Mouse (Mus musculus) retina, postnatal 1 day (tissue): Measurements from ENCODE around the gene D17Wsu92e.
A peak's percentile ranks its signal among the peaks of the same experiment; 100 is the strongest.

Experiments
- DNase-seq: peaks from one replicate; pipeline ENCODE4 v3.0.0-alpha.2; 2012

The D17Wsu92e gene

GRCm38 (mm10) chr17:27821407-27822338, 1.2 kb upstream of the D17Wsu92e start:
- no peak for DNase-seq

DNA sequence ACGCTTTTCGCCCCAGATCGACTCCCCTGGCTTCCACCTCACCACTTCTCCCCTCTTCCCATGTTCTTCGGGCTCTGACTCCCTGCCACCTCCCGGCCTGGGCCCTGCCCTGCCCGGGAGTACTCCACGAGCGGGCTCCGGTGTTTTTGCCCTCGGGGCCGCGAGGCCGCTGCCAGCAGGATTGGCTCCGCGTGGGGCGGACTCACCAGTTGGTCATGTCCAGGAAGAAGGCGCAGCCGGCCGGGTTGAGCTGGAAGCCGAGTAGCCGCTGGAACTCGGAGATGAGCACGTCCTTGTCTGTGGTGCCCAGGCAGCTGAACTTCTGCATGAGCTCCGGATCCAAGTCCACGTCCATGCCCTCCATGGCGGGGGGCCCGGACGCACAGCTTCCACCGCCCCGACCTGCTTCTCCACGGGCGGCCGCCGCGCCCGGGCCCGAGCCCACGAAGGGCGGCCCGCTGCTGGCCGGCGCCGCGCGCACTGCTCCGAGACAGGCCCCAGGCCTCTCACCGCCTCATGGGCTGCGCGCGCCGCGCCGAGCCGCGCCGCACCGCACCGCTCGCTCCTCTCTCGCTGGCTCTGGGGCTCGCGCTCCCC, 379 bp downstream of the D17Wsu92e start:
- DNase-seq: no peak

- peak; percentile 18 for DNase-seq
These were observed 902 bp downstream of the D17Wsu92e start for GRCm38 (mm10) chr17:27819521-27819970.

DNA sequence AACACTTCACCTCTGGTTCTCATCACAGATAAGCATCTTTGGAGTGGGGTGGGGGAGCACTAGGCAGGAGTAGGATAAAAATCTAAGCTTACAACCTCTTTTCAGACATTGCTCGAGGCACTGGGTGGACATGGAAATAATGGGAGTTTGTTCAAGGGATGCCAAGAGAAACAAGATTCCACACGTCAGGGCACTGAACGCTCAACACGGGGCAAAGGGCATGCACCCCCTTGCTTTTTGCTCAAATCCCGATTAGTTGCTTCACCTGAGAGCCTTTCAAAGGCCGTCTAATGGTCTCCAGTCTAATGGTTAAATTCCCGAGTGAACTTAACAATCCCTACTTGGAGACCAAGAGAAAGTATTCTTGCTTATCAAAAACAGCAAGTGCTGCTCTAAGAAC, 1.4 kb downstream of the D17Wsu92e start:
- no peak for DNase-seq

GRCm38 (mm10) chr17:27814606-27815005, 5.8 kb downstream of the D17Wsu92e start:
- no peak for DNase-seq

DNA sequence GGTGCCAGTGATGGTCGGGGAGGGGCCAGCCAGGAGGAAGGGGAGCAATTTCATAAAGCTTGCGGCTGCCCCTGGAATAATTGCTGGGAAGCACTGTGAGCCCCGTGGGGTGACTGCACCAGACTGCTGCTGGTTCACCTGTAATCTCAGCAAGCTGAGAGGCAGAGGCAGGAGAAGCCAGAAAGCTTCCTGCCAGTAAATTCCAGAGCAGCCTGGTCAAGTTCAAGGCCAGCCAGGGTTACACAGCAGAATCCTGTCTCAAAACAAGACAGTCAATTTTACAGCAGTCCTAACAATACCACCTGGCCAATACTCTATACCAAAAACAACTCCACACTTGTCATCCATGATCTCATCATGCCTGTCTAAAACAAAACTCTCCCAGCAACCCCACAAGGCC, 8.5 kb downstream of the D17Wsu92e start:
- DNase-seq: no peak

DNA sequence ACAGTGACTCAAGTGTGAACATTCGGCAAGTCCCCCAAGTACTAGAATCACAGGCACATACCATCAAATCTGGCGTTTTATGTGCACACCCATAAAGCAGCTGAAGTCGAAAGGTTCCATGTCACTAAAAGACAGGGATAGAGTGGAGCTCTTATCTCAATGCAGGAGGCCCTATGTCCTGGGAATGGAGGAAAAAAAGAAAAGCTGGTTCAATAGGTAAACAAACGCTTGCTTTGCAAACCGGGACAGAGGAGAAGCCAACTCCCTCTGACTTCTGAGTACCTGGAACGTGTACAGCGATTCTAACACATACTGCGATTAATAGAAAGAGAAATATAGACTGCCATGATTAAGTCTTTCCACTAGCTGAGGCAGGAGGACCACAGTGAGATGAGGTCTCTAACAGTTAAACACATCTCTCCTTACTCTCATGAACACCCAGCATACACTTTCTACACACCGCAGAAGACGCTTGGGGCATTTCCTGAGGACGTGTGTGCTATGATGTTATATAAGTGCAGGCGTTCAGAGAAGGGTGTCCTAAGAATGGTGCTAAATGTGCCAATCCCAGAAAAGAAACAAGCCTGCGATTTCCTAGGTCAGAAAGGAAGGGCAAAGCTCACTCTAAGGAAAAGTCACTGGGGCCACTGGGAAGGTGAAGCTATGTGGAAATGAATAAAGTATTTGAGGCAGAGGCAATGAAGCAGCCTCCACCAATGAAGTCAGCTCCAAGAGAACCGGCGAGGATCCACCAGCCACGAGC, 9.7 kb downstream of the D17Wsu92e start:
- DNase-seq: no peak

GRCm38 (mm10) chr17:27807542-27808078, 12.8 kb downstream of the D17Wsu92e start:
- DNase-seq: no peak

- DNase-seq: no peak
These were observed 15.4 kb downstream of the D17Wsu92e start for GRCm38 (mm10) chr17:27804803-27805770.

GRCm38 (mm10) chr17:27804156-27804690, 16.2 kb downstream of the D17Wsu92e start:
- DNase-seq: no peak

DNA sequence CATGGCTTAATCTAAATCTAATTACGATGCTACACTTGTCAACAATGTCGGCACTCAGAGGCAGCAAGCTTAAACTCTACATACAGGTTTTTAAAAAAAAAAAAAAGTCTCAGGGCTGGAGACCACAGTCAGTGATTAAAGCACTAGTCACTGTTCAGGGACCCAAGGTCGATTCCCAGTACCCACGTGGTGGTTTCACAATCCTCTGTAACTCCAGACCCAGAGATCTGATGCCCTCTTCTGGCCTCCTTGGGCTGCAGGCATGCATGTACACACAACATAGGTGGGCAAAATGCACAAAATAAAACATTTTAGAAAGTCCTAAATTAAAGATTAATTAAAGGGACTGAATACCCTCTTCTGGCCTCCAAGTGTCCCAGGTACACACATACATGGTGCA, 16.7 kb downstream of the D17Wsu92e start:
- DNase-seq: no peak

GRCm38 (mm10) chr17:27800710-27801648, 19.5 kb downstream of the D17Wsu92e start:
- no peak for DNase-seq

DNA sequence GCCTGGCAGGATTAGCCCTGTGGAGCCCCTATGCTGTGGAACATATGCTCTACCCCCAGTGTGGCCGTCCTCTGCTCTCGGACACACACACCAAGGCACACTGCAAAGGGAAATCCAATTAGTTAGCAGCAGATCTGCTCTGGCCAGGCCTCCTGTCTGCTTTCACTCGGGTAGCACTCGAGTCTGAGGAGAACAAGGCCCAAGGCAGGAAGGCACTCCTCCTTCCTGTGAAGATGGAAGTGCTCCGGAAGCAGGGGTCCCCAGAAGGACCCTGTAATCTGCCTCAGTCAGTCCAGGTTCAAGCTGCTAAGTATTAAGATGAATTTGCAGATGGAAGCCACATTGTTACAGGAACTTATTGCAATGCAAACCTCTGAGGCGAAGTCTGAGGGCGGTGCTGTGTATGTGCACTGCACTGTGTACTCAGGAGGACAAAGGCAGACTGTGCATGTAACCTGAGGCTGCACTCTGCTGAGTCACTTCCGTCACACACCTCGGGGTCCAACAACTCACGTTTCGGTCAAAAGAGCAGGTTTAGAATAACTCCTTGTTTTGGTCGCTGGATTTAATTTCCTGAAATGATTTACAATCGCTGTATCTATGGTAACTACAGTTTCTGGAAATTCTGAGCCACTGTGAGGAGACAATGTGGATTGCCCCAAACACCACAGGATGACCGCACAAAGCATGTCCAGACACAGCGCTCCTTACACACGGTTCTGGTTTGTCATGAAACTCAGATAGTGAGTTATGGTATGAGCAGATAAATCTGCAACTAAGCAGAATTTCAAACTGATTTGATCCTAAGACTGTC, 20.5 kb downstream of the D17Wsu92e start:
- DNase-seq: peak; percentile 55

DNA sequence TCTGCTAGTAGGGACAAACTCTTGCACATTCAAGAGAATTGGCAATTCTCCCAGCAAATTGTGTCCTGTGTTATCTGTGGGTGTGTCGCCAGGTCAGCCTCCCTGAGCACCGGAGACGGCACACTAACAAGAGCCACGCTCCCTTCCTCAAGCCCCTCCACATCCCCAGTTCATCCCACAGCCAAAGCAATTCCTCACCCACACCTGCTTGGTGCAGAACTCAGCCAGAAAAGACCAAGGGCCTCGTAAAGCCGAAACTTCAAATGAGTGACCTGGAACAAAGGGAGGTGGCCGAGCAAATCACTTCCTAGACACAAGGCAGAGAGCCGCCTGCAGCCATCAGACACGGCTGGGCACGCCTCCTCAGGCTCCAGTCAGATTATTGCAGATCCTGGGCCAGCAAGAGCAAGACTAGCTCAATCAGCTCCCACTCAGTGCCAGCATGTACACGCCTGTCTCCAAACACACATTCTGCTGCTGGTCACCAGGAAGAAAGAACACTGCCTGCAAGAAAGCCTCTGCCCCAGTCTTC, 23.0 kb downstream of the D17Wsu92e start:
- peak; percentile 61 for DNase-seq

- DNase-seq: peak; percentile 79
These were observed 23.7 kb downstream of the D17Wsu92e start for GRCm38 (mm10) chr17:27796780-27797179.

DNA sequence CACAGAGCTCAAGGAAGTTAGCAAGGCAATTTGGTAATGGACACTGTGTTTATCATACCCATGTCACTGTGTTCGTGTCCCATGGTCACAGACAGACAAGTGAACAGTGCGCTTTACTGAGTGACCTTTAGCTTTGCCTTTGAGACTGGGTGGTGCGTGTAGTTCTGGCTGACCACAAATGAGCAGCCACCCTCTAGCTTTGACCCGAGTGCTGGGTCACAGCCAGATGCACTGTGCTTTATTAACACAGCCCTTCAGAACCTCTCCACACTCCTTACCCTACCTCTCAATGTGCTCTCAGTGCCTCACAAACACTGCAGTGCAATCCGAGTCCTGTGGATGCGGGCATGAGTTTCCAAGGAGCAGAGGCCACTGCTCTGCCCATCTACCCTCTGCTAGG, 27.3 kb downstream of the D17Wsu92e start:
- no peak for DNase-seq

DNA sequence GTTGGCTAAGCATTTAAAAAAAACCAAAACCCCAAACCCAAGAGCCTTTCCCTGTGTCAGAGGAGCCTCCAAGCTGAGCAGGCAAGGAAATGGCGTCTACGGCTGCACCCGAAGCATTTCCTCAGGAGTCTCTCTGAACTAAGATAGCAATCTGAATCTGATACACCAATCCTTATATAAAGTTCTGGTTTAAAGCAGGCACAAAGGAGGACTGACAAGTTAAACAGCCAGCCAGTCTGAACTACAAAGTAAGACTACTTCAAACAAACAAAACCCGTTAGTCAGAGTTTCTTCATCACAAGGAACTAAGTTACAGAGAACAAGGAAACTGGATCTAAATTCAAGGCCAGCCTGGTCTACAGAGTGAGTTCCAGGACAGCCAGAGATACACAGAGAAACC, 27.9 kb downstream of the D17Wsu92e start:
- DNase-seq: no peak

GRCm38 (mm10) chr17:27791556-27791955, 28.9 kb downstream of the D17Wsu92e start:
- DNase-seq: no peak

DNA sequence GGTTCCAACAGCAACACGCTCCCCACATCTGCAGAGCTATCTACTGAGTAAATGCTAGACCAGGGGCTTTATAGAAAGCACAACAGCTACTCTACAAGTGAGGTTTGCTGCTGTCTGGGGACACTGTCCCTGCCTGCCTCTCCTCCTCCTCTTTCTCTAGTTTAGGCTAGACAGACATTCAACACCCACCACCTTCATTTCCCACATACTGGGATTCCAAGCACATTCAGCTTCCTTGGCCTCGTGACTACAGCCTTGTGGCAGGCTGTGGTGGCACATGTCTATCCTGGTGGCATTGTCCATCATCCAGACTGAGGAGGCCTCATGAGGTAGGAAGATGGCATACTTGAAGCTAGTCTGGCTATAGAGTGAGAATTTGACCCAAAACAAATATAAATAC, 29.5 kb downstream of the D17Wsu92e start:
- DNase-seq: no peak
